Mouse (Mus musculus) B cell, adult 2 months (primary cell): ENCODE measurements around the gene Zfp446.

Experiments used
- DNase-seq, 2 experiments: peaks; one replicate each; pipeline ENCODE4 v3.0.0; 2022

Gene Zfp446

GRCm38 (mm10) chr7:13025511-13026112 is 48.0 kb downstream of the Zfp446 start:
- no peak for DNase-seq

GRCm38 (mm10) chr7:13028986-13029385 is 51.3 kb downstream of the Zfp446 start:
- no peak for DNase-seq

- peak; percentile 31 to 38 for DNase-seq
Observed at GRCm38 (mm10) chr7:13031069-13031468, 53.4 kb downstream of the Zfp446 start.

- DNase-seq = no peak
Observed at GRCm38 (mm10) chr7:13031983-13032382, 54.3 kb downstream of the Zfp446 start.

- no peak for DNase-seq
Observed at GRCm38 (mm10) chr7:13032541-13032940, 54.9 kb downstream of the Zfp446 start.

- no peak for DNase-seq
Observed at GRCm38 (mm10) chr7:13033451-13034147, 56.0 kb downstream of the Zfp446 start.

GRCm38 (mm10) chr7:13034148-13034977 is 56.7 kb downstream of the Zfp446 start, which contains the start of gene Chmp2a:
TSS of gene Chmp2a (minus strand) at chr7:13034807.
- DNase-seq = peak; percentile 97
